Mouse (Mus musculus): ENCODE results near the gene Olfr111.

DNA sequence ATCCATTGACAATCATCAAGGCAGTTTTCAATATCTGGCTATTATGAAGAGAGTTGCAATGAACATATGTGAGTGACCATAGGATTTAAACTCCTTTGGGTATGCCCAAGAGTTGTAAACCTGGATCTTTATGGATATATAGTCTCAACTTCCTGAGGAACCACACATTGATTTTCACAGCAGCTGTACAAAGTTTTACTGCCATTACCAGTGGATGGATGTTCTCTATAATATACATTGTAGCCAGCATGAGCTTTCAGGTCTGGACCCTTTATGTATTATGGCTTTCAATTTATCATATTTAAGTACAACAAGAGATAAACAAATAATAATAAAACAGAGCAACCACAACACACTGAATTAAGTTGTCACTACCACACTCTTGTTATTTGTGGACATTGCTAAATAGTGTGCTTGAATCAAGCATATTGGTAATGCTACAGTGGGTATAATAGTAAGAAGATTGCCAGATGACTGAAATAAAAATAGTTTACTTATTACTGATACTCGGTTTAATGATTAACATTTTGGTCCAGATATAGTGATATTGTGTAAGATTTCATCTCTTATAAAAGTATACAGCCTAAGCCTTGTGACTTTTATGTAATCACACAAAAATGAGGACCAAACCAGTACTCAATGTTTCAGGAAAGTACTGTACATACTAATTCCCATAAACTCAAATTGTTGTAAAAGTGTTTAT, 51.2 kb downstream of the Olfr111 start:
- no peak for TF ChIP-seq CTCF (IDR thresholded peaks at IDR 0.05; ENCODE audit: borderline replicate concordance, insufficient read depth, low read length)
- TF ChIP-seq POLR2A (IDR thresholded peaks at IDR 0.05; ENCODE audit: low read depth, low read length), result no peak
